Mouse (Mus musculus): Measurements from ENCODE around the gene Noct. TPM values are rescaled to one million over a fixed set of nuclear protein-coding genes. Genes with fewer than 3 reads are reported as not detected.
A peak's percentile ranks its signal among the peaks of the same experiment; 100 is the strongest.

Gene Noct
- total RNA-seq, 2 experiments from 2014 or later, result 51.0 to 56.1 TPM

DNA sequence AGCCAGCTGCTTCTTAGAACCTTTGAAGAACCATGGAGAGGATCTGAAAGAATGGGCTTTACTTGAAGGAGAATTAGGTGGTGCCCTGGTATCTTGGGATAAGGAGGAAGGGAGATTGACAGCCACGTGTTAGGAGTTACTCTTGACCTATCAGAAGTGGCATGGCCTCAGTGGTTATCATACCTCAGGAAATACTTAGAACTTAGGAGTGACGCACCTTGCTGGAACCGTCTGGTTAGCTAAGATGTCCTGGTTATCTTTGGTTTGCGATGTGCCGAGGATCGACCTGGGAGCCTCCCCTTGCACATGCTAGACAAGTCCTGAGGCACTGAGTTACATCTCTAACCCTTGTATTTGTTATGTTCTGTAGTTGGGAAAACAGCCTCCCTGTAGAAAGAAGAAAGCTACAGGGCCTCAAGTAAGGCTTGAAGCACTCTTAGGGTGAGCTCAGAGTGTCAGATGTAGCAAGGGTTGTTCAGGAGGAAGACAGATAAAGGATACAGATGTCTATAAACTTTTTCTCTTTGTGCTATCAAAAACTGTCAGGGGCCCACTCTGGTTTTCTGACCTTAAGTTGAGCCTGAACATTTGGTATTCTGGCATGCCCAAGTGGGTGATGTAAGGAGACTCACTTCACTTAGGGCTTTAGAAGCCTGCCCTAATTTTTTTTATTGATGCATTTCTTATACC lies 6.0 kb downstream of the Noct start:
- DNase-seq (ENCODE audit: low spot score in 2 of 2), result no peak

DNA sequence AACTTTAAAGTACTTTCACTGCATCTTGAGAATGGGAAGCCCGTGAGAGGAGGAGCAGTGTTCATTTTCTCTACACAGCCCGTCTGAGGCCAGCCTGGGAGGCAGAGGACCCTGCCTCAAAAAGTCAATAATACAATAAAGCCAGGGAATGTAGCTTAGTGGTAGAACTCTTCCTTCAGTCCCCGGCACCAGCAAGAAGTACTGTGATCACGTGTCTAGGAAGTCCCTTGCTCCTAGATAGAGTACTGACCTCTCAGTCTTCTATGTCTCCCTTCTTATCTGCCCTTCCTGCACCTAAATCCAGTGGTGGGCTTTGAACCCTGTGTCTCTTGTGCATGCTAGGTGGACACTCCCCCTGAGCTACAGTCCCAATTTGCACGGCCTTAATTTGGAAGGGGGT lies 6.6 kb downstream of the Noct start:
- DNase-seq (ENCODE audit: low spot score in 2 of 2), result no peak

DNA sequence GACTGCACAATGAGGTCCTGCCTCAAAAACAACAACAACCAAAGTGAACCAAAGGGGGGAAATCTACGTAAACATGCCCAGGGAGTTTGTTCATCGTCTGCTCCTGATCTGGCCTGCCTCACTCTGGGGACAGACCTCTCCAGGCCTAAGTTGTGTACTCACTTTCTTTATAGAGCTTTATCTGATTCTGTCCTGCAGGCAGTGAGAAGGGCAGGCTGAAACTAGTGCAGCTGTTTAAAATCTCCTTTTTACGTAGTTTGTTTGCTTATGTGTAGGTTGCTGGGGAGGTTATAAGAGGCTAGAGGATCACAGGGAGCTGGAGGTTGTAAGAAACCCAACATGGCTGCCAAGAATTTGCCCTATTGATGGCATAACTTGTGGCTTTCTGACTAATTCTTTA lies 7.3 kb downstream of the Noct start:
- DNase-seq (ENCODE audit: low spot score in 2 of 2), result no peak

DNA sequence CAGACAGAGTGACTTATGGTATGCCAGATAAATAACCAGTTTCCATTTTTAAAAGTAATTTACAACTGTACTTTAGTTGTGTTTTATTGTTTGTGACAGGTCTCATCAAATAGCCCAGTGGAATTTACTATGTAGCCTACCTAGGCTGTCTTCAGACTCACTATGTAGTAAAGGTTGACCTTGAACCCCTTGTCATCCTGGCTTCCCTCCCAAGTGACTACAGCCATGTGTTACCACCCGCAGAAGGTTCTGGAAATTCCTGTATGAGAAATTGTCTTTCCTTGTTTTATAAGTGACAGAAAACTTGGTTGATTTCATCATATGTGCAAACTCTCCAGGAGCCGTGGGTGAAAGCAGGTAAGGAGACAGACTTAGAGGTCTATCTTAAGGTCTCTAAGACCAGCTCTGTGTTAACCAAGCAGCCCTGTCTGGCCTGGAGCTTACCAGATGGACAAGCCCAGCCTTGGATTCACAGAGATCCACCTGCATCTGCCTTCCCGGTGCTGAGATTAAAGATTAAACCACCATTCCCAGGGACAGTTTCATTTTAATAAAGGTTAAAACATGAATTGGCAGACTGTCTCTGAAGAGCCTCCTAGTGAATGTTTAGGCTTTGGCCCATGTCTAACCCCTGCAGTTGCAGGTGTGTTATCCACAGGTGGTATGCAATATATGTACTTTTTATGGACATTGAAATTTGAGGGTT lies 8.1 kb downstream of the Noct start:
- DNase-seq (ENCODE audit: low spot score in 2 of 2), result no peak

DNA sequence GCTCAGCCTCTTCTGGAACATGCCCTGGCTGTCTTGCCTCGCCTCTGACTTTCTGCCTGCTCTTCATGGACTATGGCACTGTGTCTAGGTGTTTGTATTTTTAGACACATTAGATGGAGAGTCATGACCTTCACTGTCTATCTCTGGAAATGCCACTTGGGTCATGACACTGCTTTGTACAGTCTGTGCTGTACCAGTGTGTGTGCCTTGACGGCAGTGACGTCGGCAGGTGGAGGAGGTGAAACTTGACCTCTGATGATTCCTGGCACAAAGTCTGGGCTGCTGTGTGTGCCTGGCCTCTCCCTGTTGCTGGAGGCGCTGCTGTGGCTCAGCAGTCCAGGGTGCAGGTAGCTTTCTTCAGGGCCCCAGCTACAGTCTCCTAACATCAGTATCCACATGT lies 9.2 kb downstream of the Noct start:
- DNase-seq (ENCODE audit: low spot score in 2 of 2), result no peak

DNA sequence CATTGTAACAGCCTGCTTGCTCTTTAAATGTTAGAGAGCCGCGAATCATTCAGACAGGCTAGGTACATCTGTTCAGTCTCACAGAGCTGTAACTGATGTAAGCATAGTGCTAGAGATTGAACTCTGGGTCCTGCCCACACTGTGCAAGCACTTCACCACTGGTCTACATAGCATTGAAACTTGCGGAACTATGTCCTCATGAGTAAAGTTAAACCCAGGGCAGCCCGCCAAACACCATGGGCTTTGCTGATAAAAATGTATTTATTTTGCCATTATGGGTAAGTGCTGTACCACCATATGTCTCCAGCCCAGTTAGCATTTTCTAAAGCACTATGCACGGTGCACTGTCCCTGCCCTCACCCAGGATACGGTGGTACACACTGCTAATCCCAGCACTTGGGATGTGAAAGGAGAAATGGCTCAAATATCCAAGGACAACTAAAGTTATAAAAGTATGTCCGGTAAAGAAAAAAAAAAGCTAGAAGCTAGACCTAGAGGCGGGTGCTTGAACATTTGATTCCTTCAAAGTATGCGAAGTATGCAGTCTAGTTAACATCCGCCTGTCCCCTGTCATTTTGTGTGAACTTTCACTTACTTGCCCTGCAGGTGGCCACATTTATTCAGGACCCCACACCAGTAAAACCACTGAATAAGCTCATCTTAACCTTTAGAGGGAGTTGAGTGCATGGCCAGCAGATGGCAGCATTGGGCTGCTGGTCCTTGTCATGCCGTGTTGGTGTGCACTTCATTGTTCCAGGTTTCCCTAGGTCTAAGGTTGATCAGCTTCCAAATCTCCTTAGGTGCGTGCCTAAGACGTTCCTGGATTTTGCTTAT lies 9.9 kb downstream of the Noct start:
- peak; percentile 73 to 81 for DNase-seq (ENCODE audit: low spot score in 2 of 2)

DNA sequence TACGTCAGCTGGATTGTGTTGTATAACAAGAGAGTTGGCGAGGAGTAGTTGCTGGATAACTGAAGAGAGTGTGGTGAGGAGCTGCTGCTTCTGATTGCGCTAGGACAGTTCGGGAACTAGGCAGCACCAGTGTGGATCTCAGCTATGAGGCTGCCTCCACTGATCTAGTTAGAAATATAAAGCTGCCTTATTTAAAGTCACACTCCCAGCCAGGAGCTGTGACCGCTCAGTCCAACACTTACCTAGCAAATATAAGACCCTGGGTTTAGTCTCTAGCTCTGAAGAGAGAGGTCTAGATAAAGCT lies 10.5 kb downstream of the Noct start:
- DNase-seq (ENCODE audit: low spot score in 2 of 2), result no peak

DNA sequence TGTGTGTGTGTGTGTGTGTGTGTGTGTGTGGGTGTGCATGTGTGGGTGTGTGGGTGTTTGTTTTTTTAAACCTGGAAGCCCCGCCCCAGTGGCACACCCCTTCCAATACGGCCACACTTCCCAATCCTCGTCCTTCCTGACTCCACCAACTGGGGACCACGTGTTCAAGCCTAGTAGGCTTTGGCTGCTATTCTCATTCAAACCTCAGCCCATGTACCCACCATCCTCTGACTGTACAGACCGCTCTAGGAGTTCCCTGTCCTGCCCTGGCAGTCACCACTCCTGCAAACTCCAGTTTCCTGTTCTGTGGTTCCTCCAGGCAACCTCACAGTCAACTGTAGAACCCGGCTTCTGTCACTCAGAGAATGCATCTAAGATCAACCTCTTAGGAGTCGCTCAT lies 14.3 kb downstream of the Noct start:
- DNase-seq (ENCODE audit: low spot score in 2 of 2), result no peak

DNA sequence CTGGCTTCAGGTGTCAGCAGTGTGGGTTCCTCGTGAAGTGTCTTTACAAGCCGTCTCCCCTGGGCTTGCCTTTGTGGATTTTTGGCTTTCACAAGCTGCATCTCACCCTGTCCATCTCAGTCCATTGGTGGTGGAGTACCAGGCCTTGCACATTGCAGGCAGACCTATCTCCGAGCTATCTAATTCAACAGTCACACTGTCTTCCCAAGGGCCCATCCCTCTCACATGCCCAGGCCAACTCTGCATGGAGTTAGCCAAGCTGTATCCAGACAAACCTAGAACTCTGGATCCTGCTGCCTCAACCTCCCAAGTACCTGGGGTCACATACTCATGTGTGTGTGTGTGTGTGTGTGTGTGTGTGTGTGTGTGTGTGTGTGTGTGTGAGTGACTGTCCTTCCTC lies 15.3 kb downstream of the Noct start:
- DNase-seq (ENCODE audit: low spot score in 2 of 2), result no peak

DNA sequence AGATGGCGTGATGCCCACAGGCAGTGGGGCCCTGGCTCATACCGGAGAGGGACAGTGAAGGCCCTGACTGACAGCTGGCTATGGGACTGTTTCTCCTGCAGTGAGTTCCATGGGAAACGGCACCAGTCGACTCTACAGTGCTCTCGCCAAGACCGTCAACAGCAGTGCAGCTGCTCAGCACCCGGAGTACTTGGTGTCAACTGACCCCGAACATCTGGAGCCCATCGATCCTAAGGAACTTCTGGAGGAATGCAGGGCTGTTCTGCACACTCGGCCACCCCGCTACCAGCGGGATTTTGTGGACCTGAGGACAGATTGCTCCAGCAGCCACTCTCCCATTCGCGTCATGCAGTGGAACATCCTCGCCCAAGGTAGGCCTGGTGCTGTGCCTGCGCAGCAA lies 23.5 kb downstream of the Noct start:
- DNase-seq (ENCODE audit: low spot score in 2 of 2), result no peak

DNA sequence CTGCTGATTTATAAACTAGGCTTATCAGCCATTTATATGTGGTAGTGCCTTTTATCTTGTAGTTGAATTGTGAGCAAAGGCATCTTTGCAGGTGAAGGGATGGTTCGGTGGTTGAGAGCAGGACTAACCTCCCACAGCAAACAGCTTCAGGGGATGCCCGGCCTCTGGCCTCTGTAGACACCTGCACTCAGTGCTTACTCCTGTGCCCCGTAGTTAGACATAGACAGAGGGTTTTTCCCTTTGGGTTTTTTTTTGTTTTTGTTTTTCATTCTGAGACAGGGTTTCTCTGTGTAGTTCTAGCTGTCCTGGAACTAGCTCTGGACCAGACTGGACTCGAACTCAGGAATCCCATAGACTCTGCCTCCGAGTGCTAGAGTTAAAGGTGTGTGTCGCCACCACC lies 24.4 kb downstream of the Noct start:
- no peak for DNase-seq (ENCODE audit: low spot score in 2 of 2)

DNA sequence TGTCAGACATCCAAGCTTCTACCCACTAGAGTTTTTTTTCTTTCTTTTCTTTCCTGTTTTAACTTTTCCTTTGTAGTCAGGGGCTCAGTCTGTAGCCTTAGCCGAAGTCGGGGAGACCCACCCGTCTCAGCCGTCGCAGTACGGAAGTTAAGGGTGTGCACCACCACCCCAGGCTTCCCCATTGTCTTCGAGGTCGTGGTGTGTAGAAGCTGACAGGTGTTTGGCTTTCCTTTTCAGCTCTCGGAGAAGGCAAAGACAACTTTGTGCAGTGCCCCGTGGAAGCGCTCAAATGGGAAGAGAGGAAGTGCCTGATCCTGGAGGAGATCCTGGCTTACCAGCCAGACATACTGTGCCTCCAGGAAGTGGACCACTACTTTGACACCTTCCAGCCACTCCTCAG lies 25.2 kb downstream of the Noct start:
- DNase-seq (ENCODE audit: low spot score in 2 of 2), result no peak

DNA sequence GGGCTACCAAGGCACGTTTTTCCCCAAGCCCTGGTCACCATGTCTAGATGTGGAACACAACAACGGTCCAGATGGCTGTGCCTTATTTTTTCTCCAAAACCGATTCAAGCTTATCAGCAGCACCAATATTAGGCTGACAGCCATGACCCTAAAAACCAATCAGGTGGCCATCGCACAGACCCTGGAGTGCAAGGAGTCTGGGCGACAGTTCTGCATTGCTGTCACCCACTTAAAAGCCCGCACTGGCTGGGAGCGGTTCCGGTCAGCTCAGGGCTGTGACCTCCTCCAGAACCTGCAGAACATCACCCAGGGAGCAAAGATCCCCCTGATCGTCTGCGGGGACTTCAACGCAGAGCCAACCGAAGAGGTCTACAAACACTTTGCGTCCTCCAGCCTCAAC lies 25.6 kb downstream of the Noct start:
- DNase-seq (ENCODE audit: low spot score in 2 of 2), result no peak

DNA sequence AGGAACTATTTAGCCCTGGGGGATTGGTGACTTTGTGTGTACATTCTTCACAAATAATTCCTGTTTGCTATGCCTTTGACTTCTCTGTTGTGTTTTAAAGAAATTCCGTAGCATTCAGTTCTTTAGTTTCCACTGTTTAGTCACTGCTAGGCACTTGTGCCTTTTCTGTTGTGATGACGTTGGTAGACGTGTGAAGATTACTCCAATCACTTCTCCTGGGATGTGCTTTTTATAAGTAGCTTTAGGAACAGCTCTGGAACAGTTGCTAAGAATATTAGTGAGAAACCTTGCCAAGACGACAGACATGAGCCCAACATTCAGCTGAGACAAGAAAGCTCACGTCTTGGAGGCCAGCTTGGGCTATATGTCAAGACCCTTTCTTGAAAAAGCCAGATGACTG lies 26.8 kb downstream of the Noct start:
- no peak for DNase-seq (ENCODE audit: low spot score in 2 of 2)

DNA sequence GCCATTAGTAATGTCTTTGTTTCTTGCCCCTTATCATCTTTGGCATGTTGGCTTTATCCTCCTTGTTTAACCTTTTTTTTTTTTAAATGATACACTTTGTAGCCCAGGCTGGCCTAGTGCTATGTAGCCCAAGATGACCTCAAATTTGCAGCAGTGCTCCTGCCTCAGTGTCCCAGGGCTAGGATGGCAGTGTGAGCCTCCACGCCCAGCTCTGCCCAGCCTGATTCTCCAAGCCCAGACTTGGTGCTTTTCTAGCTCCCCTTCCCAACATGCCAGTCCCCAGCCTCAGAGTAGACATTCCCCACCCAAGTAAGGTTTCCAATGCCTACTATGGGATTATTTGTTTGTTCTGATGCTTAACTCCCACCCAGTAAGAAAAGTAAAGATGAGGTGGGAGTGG lies 28.0 kb downstream of the Noct start:
- DNase-seq (ENCODE audit: low spot score in 2 of 2), result no peak

DNA sequence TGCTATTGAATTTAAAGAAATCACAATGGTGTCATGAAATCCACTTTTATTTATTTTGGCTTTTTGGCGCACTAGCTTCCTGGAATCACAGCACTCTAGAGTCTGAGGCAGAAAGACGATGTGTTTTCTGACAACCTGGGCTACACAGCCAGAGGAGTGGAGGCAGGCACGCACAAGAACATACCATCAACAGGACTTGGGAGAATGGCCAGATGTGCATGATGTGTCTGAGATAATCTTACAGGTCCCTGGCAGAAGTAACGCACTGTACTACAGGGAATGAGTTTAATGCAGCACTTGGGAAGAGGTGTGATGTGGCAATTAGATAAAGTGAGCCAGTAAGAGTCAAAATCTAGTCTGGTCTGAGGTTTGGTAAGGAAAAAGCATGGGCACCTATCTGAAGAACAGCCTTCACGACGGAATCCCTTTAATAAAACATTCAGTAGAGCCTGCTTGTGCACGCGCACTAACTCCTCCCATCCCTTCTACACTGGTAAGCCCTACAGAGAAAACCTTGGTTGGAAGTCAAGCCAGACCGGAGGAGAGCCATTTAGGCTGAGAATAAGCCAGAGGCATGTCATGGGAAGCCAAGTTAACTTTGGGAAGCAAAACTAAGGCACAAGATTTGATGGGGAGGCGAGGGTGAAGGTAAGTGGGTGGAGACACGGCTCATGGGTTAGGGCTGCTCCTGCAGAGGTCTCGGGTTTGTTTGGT lies 28.6 kb downstream of the Noct start:
- DNase-seq (ENCODE audit: low spot score in 2 of 2), result no peak

DNA sequence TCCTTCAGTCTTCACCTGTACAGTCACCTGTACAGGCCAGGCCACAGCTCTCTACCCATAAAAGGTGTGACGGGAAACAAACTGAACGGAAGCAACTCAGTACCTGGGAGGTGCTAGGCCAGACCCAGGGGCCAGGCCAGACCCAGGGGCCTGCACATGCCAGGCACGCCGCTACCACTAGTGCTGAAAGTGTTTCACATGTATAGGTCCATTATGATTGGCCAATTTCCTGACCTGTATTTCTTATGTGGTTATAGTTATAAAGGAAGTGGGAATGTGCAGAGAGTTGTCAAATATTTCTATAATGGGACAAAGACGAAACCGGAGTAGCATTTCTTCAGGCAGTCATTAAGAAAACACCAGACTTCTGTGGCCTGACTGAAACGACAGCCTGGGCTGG lies 30.5 kb downstream of the Noct start:
- DNase-seq (ENCODE audit: low spot score in 2 of 2), result no peak

DNA sequence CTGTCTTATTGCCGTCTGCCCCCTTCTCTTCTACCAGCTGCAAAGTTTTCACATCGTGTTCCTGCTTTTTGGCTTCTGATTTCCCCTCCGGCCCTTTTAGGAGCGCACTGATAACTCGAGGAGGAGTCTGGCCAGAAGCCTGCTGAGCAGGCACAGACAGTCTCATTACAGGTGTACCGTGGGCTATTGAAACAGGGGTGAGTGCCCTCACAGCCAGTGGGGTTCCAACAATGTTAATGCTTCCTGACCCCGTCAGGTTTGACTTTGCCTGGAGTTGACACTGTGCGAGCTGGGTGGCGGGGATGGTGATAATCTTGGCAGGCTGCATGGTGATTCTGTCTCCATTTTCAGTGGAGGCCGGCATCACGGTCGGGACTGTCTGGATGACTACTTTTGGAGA lies 32.2 kb downstream of the Noct start:
- DNase-seq (ENCODE audit: low spot score in 2 of 2), result no peak

DNA sequence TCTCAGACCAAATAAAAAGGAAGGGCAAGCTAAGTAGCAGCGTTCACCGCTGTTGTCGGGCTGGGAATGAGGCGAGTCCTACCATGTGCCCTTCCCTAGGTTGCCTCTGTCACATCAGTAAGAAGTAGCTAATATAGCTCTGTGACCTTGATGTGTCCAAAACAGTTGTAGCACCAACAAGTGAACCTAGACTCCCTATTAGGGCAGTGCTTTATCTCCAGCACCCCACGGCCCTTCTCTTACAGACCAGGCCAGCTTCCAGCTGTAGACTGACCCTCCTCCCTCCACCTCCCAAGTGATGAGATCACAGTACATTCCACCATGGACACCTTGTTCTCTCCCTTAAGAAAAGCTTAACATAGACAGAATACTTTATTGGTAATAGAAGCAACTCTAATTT lies 33.8 kb downstream of the Noct start:
- no peak for DNase-seq (ENCODE audit: low spot score in 2 of 2)

DNA sequence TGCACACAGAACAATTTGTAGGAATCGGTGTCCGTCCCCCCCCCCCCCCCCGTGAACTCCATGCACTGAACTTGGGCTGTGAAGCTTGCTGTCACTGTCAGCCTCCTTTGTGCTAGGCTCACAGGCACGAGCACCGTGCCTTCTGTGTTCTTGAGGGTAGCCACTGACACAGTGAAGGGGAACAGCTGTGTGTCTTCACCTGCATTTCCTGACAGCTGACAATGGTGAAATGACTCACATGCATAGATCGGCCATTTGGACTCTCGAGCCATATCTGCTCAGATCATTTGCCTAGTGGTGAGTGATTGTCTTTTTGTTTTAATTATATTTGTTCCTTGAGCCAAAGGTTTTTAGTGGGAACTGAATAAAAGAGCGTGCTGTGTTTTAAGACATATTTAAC lies 38.7 kb downstream of the Noct start:
- DNase-seq (ENCODE audit: low spot score in 2 of 2), result no peak

DNA sequence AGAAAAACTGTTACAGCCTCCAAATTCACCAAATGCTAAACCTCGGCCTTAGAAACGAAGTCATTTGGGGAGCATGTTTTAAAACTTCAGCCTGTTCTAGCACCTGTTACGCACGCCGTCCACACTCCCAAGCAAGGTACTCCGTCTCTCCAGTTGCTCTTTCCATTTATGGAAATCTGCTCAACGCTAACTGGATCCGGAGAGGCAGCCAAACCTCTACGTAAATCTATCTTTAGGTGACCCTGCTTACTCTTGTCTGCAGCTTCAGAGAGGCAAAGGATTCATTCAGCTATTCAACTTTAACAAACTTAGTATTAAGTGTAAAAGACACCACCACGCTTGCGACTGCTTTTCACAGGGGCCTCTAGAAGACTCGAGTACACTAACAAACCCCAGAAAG lies 44.2 kb downstream of the Noct start:
- no peak for DNase-seq (ENCODE audit: low spot score in 2 of 2)

Measured in left cerebral cortex, adult 18-20 months (tissue).